Mouse (Mus musculus) kidney, embryonic 15.5 days (tissue): ENCODE data around the gene Myh9. TPM values are rescaled to one million over a fixed set of nuclear protein-coding genes. Genes with fewer than 3 reads are reported as not detected.
"Not testable (repeated sequence)": the region's sequence is repeated elsewhere in the genome, so short reads cannot be mapped to it uniquely, and the experiment has no call there.

ENCODE experiments used
- ATAC-seq: fragments of 200-750 bp; cut with Nextera tagmentation; replicated peaks from 2 replicates; pipeline ENCODE4 v1.8.0; 2017; ENCODE audit warnings: moderate TSS enrichment; ENCODE audit not compliant: low FRiP score
- H3K27ac ChIP-seq: fragments of 300-500 bp; sonication (generic); 2 replicates; pipeline ENCODE4 v1.5.1; 2015; ENCODE audit warnings: mild to moderate bottlenecking, inconsistent platforms
- H3K27me3 ChIP-seq: fragments of 300-500 bp; sonication (generic); 2 replicates; pipeline ENCODE4 v1.6.1; 2015; ENCODE audit warnings: inconsistent platforms
- H3K36me3 ChIP-seq: fragments of 300-500 bp; sonication (generic); 2 replicates; pipeline ENCODE4 v1.6.1; 2015; ENCODE audit warnings: inconsistent platforms
- H3K4me1 ChIP-seq: fragments of 300-500 bp; sonication (generic); 2 replicates; pipeline ENCODE4 v1.6.1; 2015; ENCODE audit warnings: inconsistent platforms
- H3K4me2 ChIP-seq: fragments of 300-500 bp; sonication (generic); 2 replicates; pipeline ENCODE4 v1.6.1; 2015; ENCODE audit warnings: moderate library complexity, mild to moderate bottlenecking, inconsistent platforms
- H3K4me3 ChIP-seq: fragments of 300-500 bp; sonication (generic); replicated peaks from 2 replicates; pipeline ENCODE4 v1.5.1; 2015; ENCODE audit warnings: mild to moderate bottlenecking, inconsistent platforms
- H3K9ac ChIP-seq: fragments of 300-500 bp; sonication (generic); 2 replicates; pipeline ENCODE4 v1.6.1; 2015; ENCODE audit warnings: mild to moderate bottlenecking, inconsistent platforms
- H3K9me3 ChIP-seq: fragments of 300-500 bp; sonication (generic); replicated peaks from 2 replicates; pipeline ENCODE4 v1.6.1; 2016; ENCODE audit warnings: inconsistent platforms
- WGBS: fragments of 180-500 bp; shearing (Covaris S2); methylation state at CpG from one replicate; pipeline ENCODE4 v1.1.7; 2015; ENCODE audit warnings: mixed read lengths; 5-methylcytosine and 5-hydroxymethylcytosine counted together
- polyA plus RNA-seq: library from polyadenylated mRNA; unstranded; fragments of >200 nt; fragmentation: Nextera tagmentation; extraction: Ambion mirVana; gene quantifications from 2 replicates; pipeline ENCODE4 v1.2.1, GENCODE M21; 2015

Gene Myh9
- polyA plus RNA-seq, 1 experiment from 2014 or later, result 60.2 TPM

- no peak for ATAC-seq
- Histone ChIP-seq H3K27me3 (no peaks in the 10 kb centered on the region), H3K27ac (no peak overlapping the region), H3K4me3 (no peak overlapping the region), H3K9me3 (no peaks in the 10 kb centered on the region), H3K4me2 (no peak overlapping the region), H3K9ac (no peak overlapping the region), H3K36me3 (no peaks in the 10 kb centered on the region), H3K4me1 (no peaks in the 10 kb centered on the region)
- WGBS, result 21% methylated on average over 1 of the region's 1 CpGs
Measured at GRCm38 (mm10) chr15:77750461-77750860, 91.5 kb downstream of the Myh9 start.

GRCm38 (mm10) chr15:77749717-77750116, 92.3 kb downstream of the Myh9 start:
- Histone ChIP-seq H3K27me3 (no peaks in the 10 kb centered on the region), H3K4me2 (no peak overlapping the region), H3K4me1 (no peaks in the 10 kb centered on the region), H3K36me3 (no peaks in the 10 kb centered on the region), H3K4me3 (no peak overlapping the region), H3K27ac (no peak overlapping the region), H3K9me3 (no peaks in the 10 kb centered on the region), H3K9ac (no peak overlapping the region)
- 90% methylated on average over 10 of the region's 10 CpGs for WGBS
- ATAC-seq, result no peak

GRCm38 (mm10) chr15:77748414-77748813, 93.6 kb downstream of the Myh9 start:
- no peak for ATAC-seq
- 81% methylated on average over 3 of the region's 3 CpGs for WGBS
- H3K27me3 ChIP-seq, result no peaks in the 10 kb centered on the region
- H3K9me3 ChIP-seq, result no peaks in the 10 kb centered on the region
- no peak overlapping the region for H3K9ac ChIP-seq
- H3K36me3 ChIP-seq, result no peaks in the 10 kb centered on the region
- H3K27ac ChIP-seq, result no peak overlapping the region
- no peak overlapping the region for H3K4me3 ChIP-seq
- no peak overlapping the region for H3K4me2 ChIP-seq
- no peaks in the 10 kb centered on the region for H3K4me1 ChIP-seq

GRCm38 (mm10) chr15:77746326-77746725, 95.6 kb downstream of the Myh9 start:
- ATAC-seq, result no peak

GRCm38 (mm10) chr15:77745081-77745480, 96.9 kb downstream of the Myh9 start:
- Histone ChIP-seq H3K36me3 (no peaks in the 10 kb centered on the region), H3K4me2 (no peak overlapping the region), H3K9me3 (no peaks in the 10 kb centered on the region), H3K27me3 (no peaks in the 10 kb centered on the region), H3K27ac (no peak overlapping the region), H3K9ac (no peak overlapping the region), H3K4me1 (no peaks in the 10 kb centered on the region), H3K4me3 (no peak overlapping the region)
- no peak for ATAC-seq

More at GRCm38 (mm10) chr15:77746326-77746725, 95.6 kb downstream of the Myh9 start:
- no peak overlapping the region for H3K4me2 ChIP-seq
- H3K27me3 ChIP-seq, result no peaks in the 10 kb centered on the region
- 90% methylated on average over 1 of the region's 1 CpGs for WGBS
- no peak overlapping the region for H3K4me3 ChIP-seq
- no peaks in the 10 kb centered on the region for H3K9me3 ChIP-seq
- H3K27ac ChIP-seq, result no peak overlapping the region
- H3K4me1 ChIP-seq, result no peaks in the 10 kb centered on the region
- H3K36me3 ChIP-seq, result no peaks in the 10 kb centered on the region
- no peak overlapping the region for H3K9ac ChIP-seq

GRCm38 (mm10) chr15:77744632-77745031, 97.3 kb downstream of the Myh9 start:
- Histone ChIP-seq H3K9me3 (no peaks in the 10 kb centered on the region), H3K4me2 (no peak overlapping the region), H3K27ac (no peak overlapping the region), H3K4me3 (no peak overlapping the region), H3K4me1 (no peaks in the 10 kb centered on the region), H3K36me3 (no peaks in the 10 kb centered on the region), H3K9ac (no peak overlapping the region), H3K27me3 (no peaks in the 10 kb centered on the region)
- 28% methylated on average over 5 of the region's 5 CpGs for whole genome bisulfite sequencing
- no peak for ATAC-seq

- H3K4me3 ChIP-seq, H3K4me2 ChIP-seq, H3K9me3 ChIP-seq, H3K4me1 ChIP-seq, ATAC-seq, H3K36me3 ChIP-seq, H3K27me3 ChIP-seq, H3K9ac ChIP-seq, H3K27ac ChIP-seq: not testable (repeated sequence)
- WGBS, result 87% methylated on average over 6 of the region's 6 CpGs
Measured at GRCm38 (mm10) chr15:77741556-77741955, 100.4 kb downstream of the Myh9 start.

GRCm38 (mm10) chr15:77740511-77741297, 101.3 kb downstream of the Myh9 start:
- Histone ChIP-seq H3K27me3 (no peaks in the 10 kb centered on the region), H3K9me3 (no peaks in the 10 kb centered on the region), H3K27ac (no peak overlapping the region), H3K4me3 (no peak overlapping the region), H3K36me3 (no peaks in the 10 kb centered on the region), H3K9ac (no peak overlapping the region), H3K4me1 (no peaks in the 10 kb centered on the region), H3K4me2 (no peak overlapping the region)
- 74% methylated on average over 9 of the region's 9 CpGs for WGBS
- ATAC-seq, result no peak

GRCm38 (mm10) chr15:77733903-77734302, 108.1 kb downstream of the Myh9 start:
- not testable (repeated sequence) for H3K27me3 ChIP-seq, ATAC-seq, H3K27ac ChIP-seq, H3K4me2 ChIP-seq, H3K4me3 ChIP-seq, H3K36me3 ChIP-seq, H3K9me3 ChIP-seq, H3K9ac ChIP-seq, H3K4me1 ChIP-seq
- 73% methylated on average over 4 of the region's 4 CpGs for WGBS

- H3K4me1 ChIP-seq, H3K27ac ChIP-seq, H3K4me2 ChIP-seq, H3K36me3 ChIP-seq, H3K9me3 ChIP-seq, ATAC-seq, H3K4me3 ChIP-seq, H3K27me3 ChIP-seq, H3K9ac ChIP-seq: not testable (repeated sequence)
- 81% methylated on average over 8 of the region's 8 CpGs for WGBS
Measured at GRCm38 (mm10) chr15:77733380-77733779, 108.6 kb downstream of the Myh9 start.

GRCm38 (mm10) chr15:77732851-77733250, 109.1 kb downstream of the Myh9 start:
- not testable (repeated sequence) for H3K4me2 ChIP-seq, H3K36me3 ChIP-seq, H3K9ac ChIP-seq, ATAC-seq, H3K4me1 ChIP-seq, H3K9me3 ChIP-seq, H3K27ac ChIP-seq, H3K27me3 ChIP-seq, H3K4me3 ChIP-seq
- 76% methylated on average over 10 of the region's 10 CpGs for WGBS

GRCm38 (mm10) chr15:77731605-77732004, 110.4 kb downstream of the Myh9 start:
- no peak overlapping the region for H3K4me3 ChIP-seq
- H3K4me2 ChIP-seq, result no peak overlapping the region
- no peak overlapping the region for H3K27ac ChIP-seq
- H3K4me1 ChIP-seq, result no peaks in the 10 kb centered on the region
- WGBS, result 89% methylated on average over 5 of the region's 5 CpGs
- no peak overlapping the region for H3K9ac ChIP-seq
- no peaks in the 10 kb centered on the region for H3K36me3 ChIP-seq
- H3K9me3 ChIP-seq, result no peaks in the 10 kb centered on the region
- no peak for ATAC-seq
- no peaks in the 10 kb centered on the region for H3K27me3 ChIP-seq

- H3K9ac ChIP-seq, ATAC-seq, H3K27ac ChIP-seq, H3K4me2 ChIP-seq, H3K4me1 ChIP-seq, H3K4me3 ChIP-seq, H3K27me3 ChIP-seq, H3K9me3 ChIP-seq, H3K36me3 ChIP-seq: not testable (repeated sequence)
- 70% methylated on average over 1 of the region's 4 CpGs for WGBS
Measured at GRCm38 (mm10) chr15:77728739-77729138, 113.2 kb downstream of the Myh9 start, which contains the start of gene Apol9b. Apol9b (plus strand) TSS chr15:77729039.
